Mouse (Mus musculus) adrenal gland, postnatal 14 days (tissue): ENCODE results near the gene Larp4b. TPM values are rescaled to one million over a fixed set of nuclear protein-coding genes. Genes with fewer than 3 reads are reported as not detected.

Experiments
- DNase-seq: peaks from one replicate; pipeline ENCODE4 v3.0.0; 2021; ENCODE audit warnings: mixed read lengths
- total RNA-seq: library from RNA; stranded (reverse); gene quantifications from 2 replicates; pipeline ENCODE4 v1.2.3, GENCODE M21; 2021

Larp4b gene
- total RNA-seq, 1 experiment from 2014 or later = 73.0 TPM

- no peak for DNase-seq
These were observed 28.4 kb downstream of the Larp4b start for GRCm38 (mm10) chr13:9122045-9122444.

- DNase-seq = no peak
These were observed 31.5 kb downstream of the Larp4b start for GRCm38 (mm10) chr13:9125193-9125592.

- DNase-seq = no peak
These were observed 34.0 kb downstream of the Larp4b start for GRCm38 (mm10) chr13:9127715-9128114.

GRCm38 (mm10) chr13:9128707-9129314, 35.1 kb downstream of the Larp4b start:
- no peak for DNase-seq

- DNase-seq = no peak
These were observed 40.7 kb downstream of the Larp4b start for GRCm38 (mm10) chr13:9134421-9134820.

- no peak for DNase-seq
These were observed 42.4 kb downstream of the Larp4b start for GRCm38 (mm10) chr13:9136088-9136487.

- no peak for DNase-seq
These were observed 43.1 kb downstream of the Larp4b start for GRCm38 (mm10) chr13:9136733-9137132.

- DNase-seq = no peak
These were observed 45.8 kb downstream of the Larp4b start for GRCm38 (mm10) chr13:9139466-9139991.

GRCm38 (mm10) chr13:9140204-9140603, 46.5 kb downstream of the Larp4b start:
- DNase-seq = peak; percentile 72

GRCm38 (mm10) chr13:9142371-9142770, 48.7 kb downstream of the Larp4b start:
- no peak for DNase-seq

GRCm38 (mm10) chr13:9148830-9149229, 55.1 kb downstream of the Larp4b start:
- DNase-seq = no peak

GRCm38 (mm10) chr13:9149473-9150217, 56.0 kb downstream of the Larp4b start:
- no peak for DNase-seq

GRCm38 (mm10) chr13:9151100-9151499, 57.4 kb downstream of the Larp4b start:
- no peak for DNase-seq

- DNase-seq = no peak
These were observed 57.9 kb downstream of the Larp4b start for GRCm38 (mm10) chr13:9151619-9152018.

GRCm38 (mm10) chr13:9152267-9152666, 58.6 kb downstream of the Larp4b start:
- no peak for DNase-seq

- DNase-seq = no peak
These were observed 60.1 kb downstream of the Larp4b start for GRCm38 (mm10) chr13:9153803-9154202.

- no peak for DNase-seq
These were observed 65.6 kb downstream of the Larp4b start for GRCm38 (mm10) chr13:9159282-9159681.

GRCm38 (mm10) chr13:9162888-9163287, 69.2 kb downstream of the Larp4b start:
- no peak for DNase-seq

GRCm38 (mm10) chr13:9167842-9168241, 74.2 kb downstream of the Larp4b start:
- no peak for DNase-seq

- no peak for DNase-seq
These were observed 75.9 kb downstream of the Larp4b start for GRCm38 (mm10) chr13:9169616-9170015.

- no peak for DNase-seq
These were observed 77.0 kb downstream of the Larp4b start for GRCm38 (mm10) chr13:9170726-9171125.

GRCm38 (mm10) chr13:9173414-9173813, 79.7 kb downstream of the Larp4b start:
- no peak for DNase-seq

GRCm38 (mm10) chr13:9175171-9175570, 81.5 kb downstream of the Larp4b start:
- no peak for DNase-seq

- DNase-seq = no peak
These were observed 84.6 kb downstream of the Larp4b start for GRCm38 (mm10) chr13:9178270-9178669.
